Mouse (Mus musculus): ENCODE data around the gene Astn2. TPM values are rescaled to one million over a fixed set of nuclear protein-coding genes. Genes with fewer than 3 reads are reported as not detected.

The Astn2 gene
- polyA plus RNA-seq, 1 experiment from 2014 or later: 0.17 TPM

DNA sequence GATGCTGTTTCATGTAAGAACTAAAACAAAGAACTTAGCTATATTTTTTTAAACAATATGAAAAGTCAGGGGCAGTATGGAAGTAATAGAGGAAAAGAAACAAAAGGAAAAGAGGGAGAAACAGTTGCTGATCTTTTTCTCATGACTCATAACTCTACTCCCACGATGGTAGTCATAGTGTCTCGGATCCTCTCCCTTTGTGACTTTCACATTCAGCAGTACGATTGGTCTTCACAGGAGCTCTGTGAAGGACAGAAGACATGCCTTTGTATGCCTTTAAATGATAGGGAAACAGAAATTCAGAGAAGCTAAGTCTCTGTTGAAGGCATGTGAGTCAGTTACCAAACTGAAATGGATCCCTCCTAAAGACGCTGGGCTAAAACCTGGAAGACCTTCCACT is 173.7 kb downstream of the Astn2 start:
- H3K9ac ChIP-seq (ENCODE audit: low read depth, low read length): no peak overlapping the region
- no peak overlapping the region for H3K4me3 ChIP-seq (ENCODE audit: low read length)
- H3K36me3 ChIP-seq (ENCODE audit: control insufficient read depth, insufficient read depth, low read length): no peaks in the 10 kb centered on the region
- no peak overlapping the region for H3K27ac ChIP-seq (ENCODE audit: low read length)
- H3K4me2 ChIP-seq (ENCODE audit: low read depth, low read length): no peak overlapping the region
- no peaks in the 10 kb centered on the region for H3K4me1 ChIP-seq (ENCODE audit: control insufficient read depth, insufficient read depth, low read length)
- no peak for ATAC-seq
- H3K9me3 ChIP-seq (ENCODE audit: control insufficient read depth, low read length): no peaks in the 10 kb centered on the region
- no peaks in the 10 kb centered on the region for H3K27me3 ChIP-seq (replicated peaks; ENCODE audit: control insufficient read depth, insufficient read depth, low read length)
- WGBS: 85% methylated on average over 4 of the region's 4 CpGs

DNA sequence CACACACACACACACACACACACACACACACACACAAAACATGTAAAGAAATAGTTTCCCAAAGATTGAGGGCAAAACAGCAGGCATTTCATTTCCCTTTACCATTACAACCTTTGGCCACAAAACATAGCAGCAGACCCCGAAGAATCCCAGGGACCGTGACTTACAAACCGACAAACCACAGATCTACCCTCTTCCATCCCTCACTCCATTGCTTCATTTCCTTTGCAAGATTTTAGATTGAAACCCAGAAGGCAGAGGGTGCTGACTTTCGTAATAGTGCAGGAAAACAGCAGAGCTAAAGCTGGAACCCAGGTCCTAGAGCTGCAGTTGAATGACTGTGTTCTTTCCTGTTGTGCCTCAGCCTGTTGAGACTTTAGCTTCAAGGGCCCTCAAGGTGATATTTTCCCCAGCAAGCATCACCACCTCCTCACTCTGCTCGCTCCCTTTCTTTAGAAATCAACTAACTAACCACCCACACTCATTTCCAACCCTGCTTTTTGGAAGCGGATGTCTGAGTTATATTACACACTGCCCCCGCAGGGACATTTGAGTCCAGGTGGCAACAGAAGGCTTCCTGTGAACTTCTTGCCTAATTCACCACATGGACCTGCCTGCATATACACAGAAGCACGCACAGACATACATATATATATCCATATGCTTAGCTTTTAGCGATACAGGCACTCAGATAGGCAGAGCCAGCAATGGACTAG is 181.7 kb downstream of the Astn2 start:
- no peaks in the 10 kb centered on the region for H3K27me3 ChIP-seq (replicated peaks; ENCODE audit: control insufficient read depth, insufficient read depth, low read length)
- WGBS: 82% methylated on average over 9 of the region's 9 CpGs
- ATAC-seq: no peak

GRCm38 (mm10) chr4:66215170-66215618 is 189.2 kb downstream of the Astn2 start:
- H3K4me3 ChIP-seq (ENCODE audit: low read length): no peak overlapping the region
- no peaks in the 10 kb centered on the region for H3K27me3 ChIP-seq (replicated peaks; ENCODE audit: control insufficient read depth, insufficient read depth, low read length)
- no peak overlapping the region for H3K9ac ChIP-seq (ENCODE audit: low read depth, low read length)
- H3K36me3 ChIP-seq (ENCODE audit: control insufficient read depth, insufficient read depth, low read length): no peaks in the 10 kb centered on the region
- 64% methylated on average over 9 of the region's 9 CpGs for WGBS
- H3K4me2 ChIP-seq (ENCODE audit: low read depth, low read length): no peak overlapping the region
- H3K27ac ChIP-seq (ENCODE audit: low read length): no peak overlapping the region
- no peak for ATAC-seq
- H3K9me3 ChIP-seq (ENCODE audit: control insufficient read depth, low read length): no peaks in the 10 kb centered on the region
- no peaks in the 10 kb centered on the region for H3K4me1 ChIP-seq (ENCODE audit: control insufficient read depth, insufficient read depth, low read length)

More for the DNA sequence above, 181.7 kb downstream of the Astn2 start:
- Histone ChIP-seq H3K27ac (ENCODE audit: low read length) (no peak overlapping the region), H3K4me2 (ENCODE audit: low read depth, low read length) (no peak overlapping the region), H3K9me3 (ENCODE audit: control insufficient read depth, low read length) (no peaks in the 10 kb centered on the region), H3K4me3 (ENCODE audit: low read length) (no peak overlapping the region), H3K36me3 (ENCODE audit: control insufficient read depth, insufficient read depth, low read length) (no peaks in the 10 kb centered on the region), H3K9ac (ENCODE audit: low read depth, low read length) (no peak overlapping the region), H3K4me1 (ENCODE audit: control insufficient read depth, insufficient read depth, low read length) (no peaks in the 10 kb centered on the region)

GRCm38 (mm10) chr4:66189636-66190035 is 214.8 kb downstream of the Astn2 start:
- Histone ChIP-seq H3K9ac (ENCODE audit: low read depth, low read length) (no peak overlapping the region), H3K27me3 (replicated peaks; ENCODE audit: control insufficient read depth, insufficient read depth, low read length) (no peaks in the 10 kb centered on the region), H3K27ac (ENCODE audit: low read length) (no peak overlapping the region), H3K4me1 (ENCODE audit: control insufficient read depth, insufficient read depth, low read length) (no peaks in the 10 kb centered on the region), H3K4me3 (ENCODE audit: low read length) (no peak overlapping the region), H3K36me3 (ENCODE audit: control insufficient read depth, insufficient read depth, low read length) (no peaks in the 10 kb centered on the region), H3K4me2 (ENCODE audit: low read depth, low read length) (no peak overlapping the region), H3K9me3 (ENCODE audit: control insufficient read depth, low read length) (no peaks in the 10 kb centered on the region)
- 91% methylated on average over 8 of the region's 8 CpGs for WGBS
- no peak for ATAC-seq

- H3K36me3 ChIP-seq (ENCODE audit: control insufficient read depth, insufficient read depth, low read length): no peaks in the 10 kb centered on the region
- H3K4me1 ChIP-seq (ENCODE audit: control insufficient read depth, insufficient read depth, low read length): no peaks in the 10 kb centered on the region
- H3K9me3 ChIP-seq (ENCODE audit: control insufficient read depth, low read length): no peaks in the 10 kb centered on the region
- H3K4me3 ChIP-seq (ENCODE audit: low read length): no peak overlapping the region
- H3K27ac ChIP-seq (ENCODE audit: low read length): no peak overlapping the region
- H3K27me3 ChIP-seq (replicated peaks; ENCODE audit: control insufficient read depth, insufficient read depth, low read length): no peaks in the 10 kb centered on the region
- no peak overlapping the region for H3K9ac ChIP-seq (ENCODE audit: low read depth, low read length)
- H3K4me2 ChIP-seq (ENCODE audit: low read depth, low read length): no peak overlapping the region
- ATAC-seq: no peak
- WGBS: 64% methylated on average over 14 of the region's 14 CpGs
These were observed 228.4 kb downstream of the Astn2 start for GRCm38 (mm10) chr4:66175887-66176533.

DNA sequence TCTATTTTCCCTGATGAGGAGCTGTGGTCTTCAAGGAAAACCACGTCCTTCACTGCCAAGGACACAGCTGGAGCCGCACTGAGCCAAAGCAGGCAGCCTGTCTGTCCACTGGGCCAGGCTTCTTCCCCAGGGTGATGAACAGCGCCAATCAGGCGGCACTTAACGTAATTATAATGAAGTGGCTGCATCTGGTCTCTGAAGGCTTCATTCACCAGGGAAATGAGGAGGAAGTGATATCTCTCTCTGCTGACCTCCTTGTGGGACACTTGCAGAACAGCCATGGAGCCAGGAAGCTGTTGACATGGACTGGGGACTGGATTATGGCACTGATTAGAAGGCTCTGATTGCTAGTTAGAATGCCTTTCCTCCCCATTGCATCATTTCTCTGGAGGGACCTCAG is 232.8 kb downstream of the Astn2 start:
- WGBS: 66% methylated on average over 5 of the region's 5 CpGs

GRCm38 (mm10) chr4:66170787-66171186 is 233.6 kb downstream of the Astn2 start:
- Histone ChIP-seq H3K4me3 (ENCODE audit: low read length) (no peak overlapping the region), H3K27me3 (replicated peaks; ENCODE audit: control insufficient read depth, insufficient read depth, low read length) (no peaks in the 10 kb centered on the region), H3K4me2 (ENCODE audit: low read depth, low read length) (no peak overlapping the region), H3K27ac (ENCODE audit: low read length) (no peak overlapping the region), H3K9me3 (ENCODE audit: control insufficient read depth, low read length) (no peaks in the 10 kb centered on the region), H3K4me1 (ENCODE audit: control insufficient read depth, insufficient read depth, low read length) (no peaks in the 10 kb centered on the region), H3K9ac (ENCODE audit: low read depth, low read length) (no peak overlapping the region), H3K36me3 (ENCODE audit: control insufficient read depth, insufficient read depth, low read length) (no peaks in the 10 kb centered on the region)
- 87% methylated on average over 3 of the region's 3 CpGs for WGBS
- no peak for ATAC-seq

More for the DNA sequence above, 232.8 kb downstream of the Astn2 start:
- Histone ChIP-seq H3K4me2 (ENCODE audit: low read depth, low read length) (no peak overlapping the region), H3K9ac (ENCODE audit: low read depth, low read length) (no peak overlapping the region), H3K27me3 (replicated peaks; ENCODE audit: control insufficient read depth, insufficient read depth, low read length) (no peaks in the 10 kb centered on the region), H3K4me1 (ENCODE audit: control insufficient read depth, insufficient read depth, low read length) (no peaks in the 10 kb centered on the region), H3K9me3 (ENCODE audit: control insufficient read depth, low read length) (no peaks in the 10 kb centered on the region), H3K27ac (ENCODE audit: low read length) (no peak overlapping the region), H3K36me3 (ENCODE audit: control insufficient read depth, insufficient read depth, low read length) (no peaks in the 10 kb centered on the region), H3K4me3 (ENCODE audit: low read length) (no peak overlapping the region)
- 0 out of 2 replicates have a peak, but pooled peaks have one; percentile 28 for ATAC-seq

DNA sequence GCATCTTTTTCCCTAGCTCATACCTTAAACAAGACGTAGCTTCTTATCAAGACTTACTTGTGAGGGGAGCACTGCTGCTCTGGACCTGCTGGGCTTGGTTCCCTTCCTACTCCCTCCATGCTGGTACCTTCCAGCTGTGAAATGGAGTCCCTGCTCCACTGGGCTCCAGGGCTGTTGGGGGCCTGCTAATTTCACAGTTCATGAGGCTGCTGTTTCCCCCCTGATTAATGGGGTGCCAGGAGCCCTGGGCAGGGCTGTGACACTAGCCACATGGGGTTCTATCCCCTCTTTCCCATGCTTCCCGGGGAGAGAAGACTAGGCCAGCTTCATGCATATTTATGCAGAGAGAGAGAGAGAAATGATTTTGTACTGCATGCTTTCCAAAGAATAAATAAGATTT is 234.9 kb downstream of the Astn2 start:
- no peak for ATAC-seq
- WGBS: 29% methylated on average over 2 of the region's 2 CpGs

GRCm38 (mm10) chr4:66158714-66159113 is 245.7 kb downstream of the Astn2 start:
- H3K4me3 ChIP-seq (ENCODE audit: low read length): no peak overlapping the region
- no peaks in the 10 kb centered on the region for H3K9me3 ChIP-seq (ENCODE audit: control insufficient read depth, low read length)
- no peak overlapping the region for H3K4me2 ChIP-seq (ENCODE audit: low read depth, low read length)
- WGBS: 82% methylated on average over 3 of the region's 3 CpGs
- no peak for ATAC-seq
- no peak overlapping the region for H3K9ac ChIP-seq (ENCODE audit: low read depth, low read length)
- H3K4me1 ChIP-seq (ENCODE audit: control insufficient read depth, insufficient read depth, low read length): no peaks in the 10 kb centered on the region
- H3K27me3 ChIP-seq (replicated peaks; ENCODE audit: control insufficient read depth, insufficient read depth, low read length): no peaks in the 10 kb centered on the region
- H3K27ac ChIP-seq (ENCODE audit: low read length): no peak overlapping the region
- H3K36me3 ChIP-seq (ENCODE audit: control insufficient read depth, insufficient read depth, low read length): no peaks in the 10 kb centered on the region

More for the DNA sequence above, 234.9 kb downstream of the Astn2 start:
- H3K4me3 ChIP-seq (ENCODE audit: low read length): no peak overlapping the region
- H3K36me3 ChIP-seq (ENCODE audit: control insufficient read depth, insufficient read depth, low read length): no peaks in the 10 kb centered on the region
- no peak overlapping the region for H3K9ac ChIP-seq (ENCODE audit: low read depth, low read length)
- H3K27ac ChIP-seq (ENCODE audit: low read length): no peak overlapping the region
- H3K4me2 ChIP-seq (ENCODE audit: low read depth, low read length): no peak overlapping the region
- H3K9me3 ChIP-seq (ENCODE audit: control insufficient read depth, low read length): no peaks in the 10 kb centered on the region
- H3K27me3 ChIP-seq (replicated peaks; ENCODE audit: control insufficient read depth, insufficient read depth, low read length): no peaks in the 10 kb centered on the region
- H3K4me1 ChIP-seq (ENCODE audit: control insufficient read depth, insufficient read depth, low read length): no peaks in the 10 kb centered on the region
